Mouse (Mus musculus): ENCODE data around the gene Rps19bp1. TPM values are rescaled to one million over a fixed set of nuclear protein-coding genes. Genes with fewer than 3 reads are reported as not detected.

Gene Rps19bp1
- polyA plus RNA-seq, 1 experiment from 2014 or later: 54.6 TPM

DNA sequence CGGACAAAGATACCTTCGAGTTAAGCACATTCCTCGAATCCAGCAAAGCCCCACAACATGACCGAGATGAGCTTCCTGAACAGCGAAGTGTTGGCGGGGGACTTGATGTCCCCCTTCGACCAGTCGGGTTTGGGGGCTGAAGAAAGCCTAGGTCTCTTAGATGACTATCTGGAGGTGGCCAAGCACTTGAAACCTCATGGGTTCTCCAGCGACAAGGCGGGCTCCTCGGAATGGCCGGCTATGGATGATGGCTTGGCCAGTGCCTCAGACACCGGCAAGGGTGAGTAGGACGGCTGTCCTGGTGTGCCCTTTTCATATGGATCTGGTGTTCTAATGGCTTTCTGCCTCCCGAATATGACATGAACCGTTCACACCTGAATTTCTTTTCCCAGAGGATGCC lies 7.9 kb downstream of the Rps19bp1 start:
- Histone ChIP-seq H3K27me3 (no peaks in the 10 kb centered on the region), H3K9me3 (replicated peaks) (no peaks in the 10 kb centered on the region), H3K36me3 (peaks cover 40% of the 10 kb centered on the region), H3K4me3 (replicated peaks) (peak overlapping the region; percentile 98), H3K27ac (replicated peaks) (peak overlapping the region; percentile 100), H3K4me1 (peaks cover 45% of the 10 kb centered on the region), H3K4me2 (replicated peaks) (peak overlapping the region; percentile 84), H3K9ac (peak overlapping the region; percentile 100)
- no peak for ATAC-seq (ENCODE audit: insufficient number of reproducible peaks, low FRiP score, low TSS enrichment, low read depth)
- WGBS: 7% methylated on average over 16 of the region's 16 CpGs

DNA sequence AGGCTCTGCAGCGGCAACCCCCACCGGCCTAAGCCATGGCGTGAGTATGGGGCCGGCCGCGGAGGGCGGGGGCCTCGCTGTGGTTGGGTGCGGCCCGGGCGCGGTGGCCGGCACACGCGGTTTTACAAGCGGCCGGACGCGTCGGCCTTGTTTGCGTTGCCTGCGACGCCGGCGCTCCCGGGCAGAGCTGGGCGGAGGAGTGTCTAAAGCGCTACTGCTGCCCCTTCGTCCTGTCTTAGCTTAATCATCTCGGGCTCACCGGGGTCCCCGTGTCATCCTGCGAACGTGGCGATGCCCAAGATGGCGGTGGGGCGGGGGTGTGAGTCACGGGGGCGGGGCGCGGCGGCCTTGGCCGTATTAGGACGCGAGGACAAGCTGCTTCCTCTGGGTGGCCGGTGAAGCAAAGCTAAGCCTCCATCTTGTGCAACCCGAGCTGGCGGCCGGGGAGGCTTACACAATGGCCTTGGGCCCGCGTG lies 8.4 kb downstream of the Rps19bp1 start:
- Histone ChIP-seq H3K4me3 (replicated peaks) (peak overlapping the region; percentile 98), H3K9me3 (replicated peaks) (no peaks in the 10 kb centered on the region), H3K27ac (replicated peaks) (peak overlapping the region; percentile 100), H3K36me3 (peaks cover 45% of the 10 kb centered on the region), H3K4me2 (replicated peaks) (peak overlapping the region; percentile 84), H3K9ac (peak overlapping the region; percentile 100), H3K4me1 (peaks cover 45% of the 10 kb centered on the region), H3K27me3 (no peaks in the 10 kb centered on the region)
- peak; percentile 31 for ATAC-seq (ENCODE audit: insufficient number of reproducible peaks, low FRiP score, low TSS enrichment, low read depth)
- under 1% methylated on average over 51 of the region's 51 CpGs for WGBS

DNA sequence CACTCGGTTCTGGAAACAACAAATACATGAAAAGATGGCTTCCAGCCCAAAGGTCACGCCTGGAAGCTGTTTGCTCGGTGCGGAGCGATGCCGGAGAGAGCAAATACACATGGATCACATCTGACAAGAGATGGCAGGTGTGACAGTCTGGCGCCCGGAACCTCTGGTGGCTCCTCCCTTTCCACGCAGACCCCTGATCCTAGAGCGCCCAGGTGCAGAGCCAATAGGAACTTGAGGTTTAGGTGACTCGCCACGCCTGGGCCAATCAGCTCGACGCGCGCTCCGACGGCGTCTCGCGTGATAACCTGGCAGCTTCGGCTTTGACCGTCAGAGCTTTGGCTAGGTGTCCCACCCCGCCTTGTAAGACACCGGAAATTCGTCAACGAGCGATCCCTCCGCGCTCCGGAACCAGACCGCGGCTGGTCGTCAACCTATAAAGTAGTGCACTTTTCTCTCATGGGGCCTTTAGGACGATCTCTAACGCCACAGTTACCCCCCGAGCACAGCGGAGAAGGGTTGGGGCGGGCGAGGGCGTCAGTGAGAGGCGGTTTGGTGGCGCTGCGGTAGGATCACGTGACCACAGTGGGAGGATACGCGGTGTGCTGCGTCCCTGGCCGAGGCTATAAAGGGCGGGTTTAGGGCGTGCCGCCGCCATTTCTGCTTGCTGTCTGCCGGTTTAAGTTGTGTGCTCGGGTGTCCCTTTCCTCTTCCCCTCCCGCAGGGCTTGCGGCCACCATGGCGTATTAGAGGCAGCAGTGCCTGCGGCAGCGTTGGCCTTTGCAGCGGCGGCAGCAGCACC lies 9.1 kb downstream of the Rps19bp1 start, which contains the start of gene Atf4:
Gene Atf4 (plus strand): TSS at position 338 of the 799 bp plus-strand sequence.
- Histone ChIP-seq H3K27me3 (no peaks in the 10 kb centered on the region), H3K4me1 (peaks cover 45% of the 10 kb centered on the region), H3K4me2 (replicated peaks) (peak within 1 kb of the TSS; percentile 84), H3K9me3 (replicated peaks) (no peaks in the 10 kb centered on the region), H3K36me3 (peaks cover 48% of the 10 kb centered on the region), H3K27ac (replicated peaks) (peak within 1 kb of the TSS; percentile 100), H3K9ac (peak within 1 kb of the TSS; percentile 100), H3K4me3 (replicated peaks) (peak within 1 kb of the TSS; percentile 98)
- peak; percentile 95 for ATAC-seq (ENCODE audit: insufficient number of reproducible peaks, low FRiP score, low TSS enrichment, low read depth)
- 0% methylated on average over 62 of the region's 62 CpGs for WGBS

DNA sequence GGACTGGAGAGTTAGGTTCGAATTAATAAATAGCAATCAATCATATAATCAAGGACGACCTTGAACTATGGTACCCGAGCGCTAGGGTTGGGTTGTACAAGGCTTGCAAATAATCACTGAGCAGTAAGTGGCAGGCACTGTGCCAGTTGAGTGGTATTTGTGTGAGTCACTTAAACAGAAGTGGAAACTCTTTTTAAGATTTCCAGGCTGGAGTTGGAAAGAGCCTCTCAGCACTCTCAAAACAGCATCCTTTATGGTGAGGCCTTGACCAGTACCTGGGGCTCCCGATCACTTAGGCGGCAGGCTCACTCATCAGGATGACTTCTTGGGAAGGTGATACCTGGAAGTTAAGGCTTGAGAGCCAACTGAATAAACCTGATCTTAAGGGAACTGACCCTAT lies 9.9 kb downstream of the Rps19bp1 start:
- Histone ChIP-seq H3K36me3 (peaks cover 50% of the 10 kb centered on the region), H3K27ac (replicated peaks) (peak overlapping the region; percentile 100), H3K4me2 (replicated peaks) (peak overlapping the region; percentile 84), H3K9me3 (replicated peaks) (no peaks in the 10 kb centered on the region), H3K9ac (peak overlapping the region; percentile 41), H3K27me3 (no peaks in the 10 kb centered on the region), H3K4me1 (peaks cover 45% of the 10 kb centered on the region), H3K4me3 (replicated peaks) (peak overlapping the region; percentile 98)
- WGBS: 33% methylated on average over 6 of the region's 6 CpGs
- no peak for ATAC-seq (ENCODE audit: insufficient number of reproducible peaks, low FRiP score, low TSS enrichment, low read depth)

DNA sequence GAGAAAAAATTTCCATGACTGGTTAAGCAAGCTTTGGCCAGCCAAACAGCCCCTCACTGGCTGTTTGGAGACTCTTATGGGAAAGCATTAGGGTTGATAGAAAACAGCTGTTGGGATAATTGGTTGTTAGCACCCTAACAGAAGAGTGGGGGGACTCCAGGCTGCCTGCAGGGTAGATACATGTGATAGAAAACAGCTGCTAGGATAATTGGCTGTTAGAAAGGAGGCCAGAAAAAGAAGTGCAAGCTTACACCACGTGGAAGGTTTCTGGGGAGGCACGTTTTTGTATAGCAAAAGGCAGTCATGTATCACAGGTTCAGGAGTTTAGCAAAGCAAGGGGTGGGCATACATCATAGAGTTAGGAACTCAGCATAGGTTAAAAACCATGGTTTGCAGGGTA lies 10.6 kb downstream of the Rps19bp1 start:
- peak overlapping the region; percentile 98; the same call in 1 of the 2 replicates for H3K4me3 ChIP-seq (replicated peaks)
- H3K27ac ChIP-seq (replicated peaks): peak overlapping the region; percentile 100
- H3K9me3 ChIP-seq (replicated peaks): no peaks in the 10 kb centered on the region
- H3K27me3 ChIP-seq: no peaks in the 10 kb centered on the region
- no peak for ATAC-seq (ENCODE audit: insufficient number of reproducible peaks, low FRiP score, low TSS enrichment, low read depth)
- peaks cover 42% of the 10 kb centered on the region for H3K4me1 ChIP-seq
- WGBS: 12% methylated on average over 2 of the region's 2 CpGs
- H3K4me2 ChIP-seq (replicated peaks): peak overlapping the region; percentile 84; the same call in 1 of the 2 replicates
- H3K36me3 ChIP-seq: peaks cover 53% of the 10 kb centered on the region
- H3K9ac ChIP-seq: no peak overlapping the region

DNA sequence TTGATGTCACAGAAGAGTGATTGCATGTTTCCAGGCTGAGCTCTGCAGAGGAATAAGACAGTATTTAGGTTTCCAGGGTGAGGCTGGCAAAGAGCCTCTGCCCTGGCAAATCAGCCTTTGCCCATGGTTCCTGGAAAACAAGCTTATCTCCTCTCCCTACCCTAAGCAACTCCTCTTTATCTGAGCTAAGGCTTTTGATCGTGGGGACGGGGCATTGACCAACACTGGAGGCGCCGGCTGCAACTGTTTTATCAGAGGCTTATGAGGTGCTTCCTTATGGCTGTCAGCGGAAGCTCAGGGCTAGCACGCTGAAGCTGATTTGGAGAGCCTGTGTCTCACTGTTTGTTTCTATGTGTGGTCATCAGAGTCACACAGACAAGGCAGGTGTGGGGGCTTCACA lies 13.5 kb downstream of the Rps19bp1 start:
- H3K27ac ChIP-seq (replicated peaks): no peak overlapping the region
- H3K4me2 ChIP-seq (replicated peaks): no peak overlapping the region
- H3K27me3 ChIP-seq: no peaks in the 10 kb centered on the region
- H3K4me3 ChIP-seq (replicated peaks): no peak overlapping the region
- WGBS: 96% methylated on average over 6 of the region's 6 CpGs
- H3K9ac ChIP-seq: no peak overlapping the region
- H3K36me3 ChIP-seq: peaks cover 61% of the 10 kb centered on the region
- peaks cover 19% of the 10 kb centered on the region for H3K4me1 ChIP-seq
- no peaks in the 10 kb centered on the region for H3K9me3 ChIP-seq (replicated peaks)
- no peak for ATAC-seq (ENCODE audit: insufficient number of reproducible peaks, low FRiP score, low TSS enrichment, low read depth)

DNA sequence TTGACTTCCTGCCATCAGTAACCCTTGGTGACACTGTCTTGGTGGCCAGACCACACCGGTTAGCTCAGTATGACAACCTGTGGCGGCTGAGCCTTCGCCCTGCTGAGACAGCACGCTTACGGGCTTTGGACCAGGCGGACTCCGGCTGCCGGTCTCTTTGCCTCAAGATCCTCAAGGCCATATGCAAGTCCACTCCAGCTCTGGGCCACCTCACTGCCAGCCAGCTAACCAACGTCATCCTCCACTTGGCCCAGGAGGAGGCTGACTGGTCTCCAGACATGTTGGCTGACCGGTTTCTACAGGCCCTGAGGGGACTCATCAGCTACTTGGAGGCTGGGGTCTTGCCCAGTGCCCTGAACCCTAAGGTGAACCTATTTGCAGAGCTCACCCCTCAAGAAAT lies 14.4 kb downstream of the Rps19bp1 start:
- no peak overlapping the region for H3K4me3 ChIP-seq (replicated peaks)
- H3K36me3 ChIP-seq: peaks cover 67% of the 10 kb centered on the region
- no peak for ATAC-seq (ENCODE audit: insufficient number of reproducible peaks, low FRiP score, low TSS enrichment, low read depth)
- H3K27ac ChIP-seq (replicated peaks): no peak overlapping the region
- H3K9me3 ChIP-seq (replicated peaks): no peaks in the 10 kb centered on the region
- no peak overlapping the region for H3K9ac ChIP-seq
- 91% methylated on average over 10 of the region's 10 CpGs for WGBS
- H3K27me3 ChIP-seq: no peaks in the 10 kb centered on the region
- H3K4me1 ChIP-seq: peaks cover 19% of the 10 kb centered on the region
- no peak overlapping the region for H3K4me2 ChIP-seq (replicated peaks)

DNA sequence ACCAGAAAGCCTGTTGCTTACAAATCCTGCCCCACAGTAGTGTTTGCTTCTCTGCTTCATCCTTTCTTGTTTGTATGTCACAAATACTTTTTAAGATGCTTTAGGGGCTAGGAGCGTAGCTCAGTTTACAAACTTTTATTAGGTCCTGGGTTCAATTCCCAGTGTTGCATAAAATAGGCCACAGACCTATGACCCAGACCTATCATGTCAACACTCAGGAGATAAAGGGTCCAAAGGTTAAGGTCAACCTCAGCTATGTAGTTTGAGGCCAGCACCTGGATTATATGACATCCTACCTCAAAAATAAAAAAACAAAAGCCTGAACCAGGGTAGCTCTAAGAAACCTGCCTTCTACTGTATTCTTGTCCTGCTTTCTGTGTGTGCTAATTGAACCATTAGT lies 15.5 kb downstream of the Rps19bp1 start:
- no peak overlapping the region for H3K4me2 ChIP-seq (replicated peaks)
- ATAC-seq (ENCODE audit: insufficient number of reproducible peaks, low FRiP score, low TSS enrichment, low read depth): no peak
- peaks cover 11% of the 10 kb centered on the region for H3K4me1 ChIP-seq
- no peak overlapping the region for H3K4me3 ChIP-seq (replicated peaks)
- H3K27ac ChIP-seq (replicated peaks): no peak overlapping the region
- H3K27me3 ChIP-seq: no peaks in the 10 kb centered on the region
- no peak overlapping the region for H3K9ac ChIP-seq
- 97% methylated on average over 1 of the region's 1 CpGs for WGBS
- H3K9me3 ChIP-seq (replicated peaks): no peaks in the 10 kb centered on the region
- peaks cover 75% of the 10 kb centered on the region for H3K36me3 ChIP-seq

DNA sequence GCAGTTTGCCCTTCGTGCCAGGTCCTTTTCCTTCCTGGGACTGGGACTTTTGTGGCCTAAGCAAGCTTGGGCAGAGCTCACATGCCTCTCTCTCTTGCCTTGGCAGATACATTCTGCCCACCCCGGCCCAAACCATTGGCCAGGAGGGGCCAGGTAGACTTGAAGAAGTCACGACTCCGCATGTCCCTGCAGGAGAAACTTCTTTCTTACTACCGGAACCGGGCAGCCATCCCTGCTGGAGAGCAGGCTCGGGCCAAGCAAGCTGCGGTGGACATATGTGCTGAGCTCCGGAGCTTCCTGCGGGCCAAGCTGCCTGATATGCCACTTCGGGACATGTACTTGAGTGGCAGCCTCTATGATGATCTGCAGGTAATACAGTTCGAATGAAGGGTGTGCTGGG lies 16.0 kb downstream of the Rps19bp1 start:
- Histone ChIP-seq H3K9me3 (replicated peaks) (no peaks in the 10 kb centered on the region), H3K36me3 (peaks cover 80% of the 10 kb centered on the region), H3K9ac (no peak overlapping the region), H3K27ac (replicated peaks) (no peak overlapping the region), H3K4me3 (replicated peaks) (no peak overlapping the region), H3K27me3 (no peaks in the 10 kb centered on the region), H3K4me1 (peaks cover 6% of the 10 kb centered on the region), H3K4me2 (replicated peaks) (no peak overlapping the region)
- 93% methylated on average over 12 of the region's 12 CpGs for WGBS
- no peak for ATAC-seq (ENCODE audit: insufficient number of reproducible peaks, low FRiP score, low TSS enrichment, low read depth)

DNA sequence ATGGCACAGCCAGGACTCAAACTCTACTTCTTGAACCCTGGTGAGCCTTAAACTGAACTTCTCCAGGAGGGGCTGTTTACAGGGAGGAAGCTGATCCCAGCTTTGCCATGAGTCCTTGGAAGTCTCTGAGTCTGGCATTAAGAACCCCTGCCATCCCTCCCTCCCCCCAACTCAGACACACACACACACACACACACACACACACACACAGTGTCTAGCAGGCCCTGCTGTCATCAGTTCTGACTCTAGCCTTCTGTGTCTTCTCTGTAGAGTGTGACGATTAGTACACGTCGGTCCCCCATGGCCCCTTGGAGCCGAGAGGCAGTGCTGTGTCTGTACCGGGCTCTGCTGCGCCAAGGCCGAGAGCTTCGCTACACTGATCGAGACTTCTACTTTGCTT lies 28.6 kb downstream of the Rps19bp1 start, which contains the start of gene AC140267.1:
Gene AC140267.1 (plus strand): TSS at position 301 of the 400 bp plus-strand sequence.
- Histone ChIP-seq H3K36me3 (peaks cover 40% of the 10 kb centered on the region), H3K9ac (0 out of 2 replicates have a peak within 1 kb of the TSS, but pooled peaks have one; percentile 90), H3K9me3 (replicated peaks) (no peaks in the 10 kb centered on the region), H3K4me1 (peaks cover 18% of the 10 kb centered on the region), H3K4me3 (replicated peaks) (peak within 1 kb of the TSS; percentile 91), H3K27me3 (no peaks in the 10 kb centered on the region), H3K27ac (replicated peaks) (no peak within 1 kb of the TSS), H3K4me2 (replicated peaks) (peak within 1 kb of the TSS; percentile 75)
- no peak for ATAC-seq (ENCODE audit: insufficient number of reproducible peaks, low FRiP score, low TSS enrichment, low read depth)
- 94% methylated on average over 9 of the region's 9 CpGs for WGBS

DNA sequence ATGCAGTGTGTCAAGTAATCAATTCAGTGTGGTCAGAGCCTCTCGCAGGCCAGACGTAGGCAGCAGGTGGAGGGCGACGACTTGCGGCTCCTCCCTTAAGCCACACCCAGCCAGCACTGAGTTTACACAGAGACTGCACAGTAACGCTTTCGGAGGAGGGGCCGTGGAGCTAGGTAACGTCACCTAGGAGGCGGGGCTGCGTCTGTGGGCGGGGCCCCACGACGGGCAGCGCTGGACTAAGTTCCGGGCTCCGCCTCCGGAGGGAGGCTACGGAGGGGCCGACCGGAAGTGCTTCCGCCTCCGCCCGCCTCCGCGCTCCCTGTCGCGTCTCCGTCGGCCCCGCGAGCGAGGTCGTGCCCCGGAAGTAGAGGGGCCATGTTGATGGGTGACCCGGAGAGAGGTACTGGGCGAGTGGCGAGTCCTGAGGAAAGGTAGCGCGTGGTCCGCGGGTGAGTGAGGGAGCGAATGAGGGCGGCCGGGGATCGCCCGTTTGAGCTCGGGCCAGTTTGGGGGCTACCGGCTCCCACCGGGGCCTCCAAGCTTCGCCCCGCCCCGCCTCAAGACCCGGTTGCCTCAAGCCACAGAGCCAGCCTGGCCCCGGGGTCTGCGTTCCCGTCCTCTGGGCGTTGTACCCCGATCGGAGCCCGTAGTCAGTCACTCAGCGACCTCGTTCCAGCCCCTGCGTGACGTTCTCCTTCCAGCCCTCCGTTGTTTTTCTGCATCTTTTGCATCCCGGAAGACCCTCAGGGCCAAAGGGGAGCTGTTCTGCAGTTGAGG lies 30.2 kb downstream of the Rps19bp1 start, which contains the start of gene Mief1:
Gene Mief1 (plus strand): TSS at position 286 of the 777 bp plus-strand sequence.
- H3K27ac ChIP-seq (replicated peaks): peak within 1 kb of the TSS; percentile 89
- peaks cover 31% of the 10 kb centered on the region for H3K36me3 ChIP-seq
- H3K4me3 ChIP-seq (replicated peaks): peak within 1 kb of the TSS; percentile 91
- peak within 1 kb of the TSS; percentile 75 for H3K4me2 ChIP-seq (replicated peaks)
- peaks cover 18% of the 10 kb centered on the region for H3K4me1 ChIP-seq
- H3K9me3 ChIP-seq (replicated peaks): no peaks in the 10 kb centered on the region
- under 1% methylated on average over 67 of the region's 67 CpGs for WGBS
- H3K9ac ChIP-seq: peak within 1 kb of the TSS; percentile 90
- no peaks in the 10 kb centered on the region for H3K27me3 ChIP-seq
- ATAC-seq (ENCODE audit: insufficient number of reproducible peaks, low FRiP score, low TSS enrichment, low read depth): peak; percentile 97
